Mouse (Mus musculus): ENCODE data around the gene Gm49368. TPM values are rescaled to one million over a fixed set of nuclear protein-coding genes. Genes with fewer than 3 reads are reported as not detected.
"Not testable (repeated sequence)": the region's sequence is repeated elsewhere in the genome, so short reads cannot be mapped to it uniquely, and the experiment has no call there.

Gene Gm49368
- polyA plus RNA-seq, 1 experiment, result 0.10 TPM

DNA sequence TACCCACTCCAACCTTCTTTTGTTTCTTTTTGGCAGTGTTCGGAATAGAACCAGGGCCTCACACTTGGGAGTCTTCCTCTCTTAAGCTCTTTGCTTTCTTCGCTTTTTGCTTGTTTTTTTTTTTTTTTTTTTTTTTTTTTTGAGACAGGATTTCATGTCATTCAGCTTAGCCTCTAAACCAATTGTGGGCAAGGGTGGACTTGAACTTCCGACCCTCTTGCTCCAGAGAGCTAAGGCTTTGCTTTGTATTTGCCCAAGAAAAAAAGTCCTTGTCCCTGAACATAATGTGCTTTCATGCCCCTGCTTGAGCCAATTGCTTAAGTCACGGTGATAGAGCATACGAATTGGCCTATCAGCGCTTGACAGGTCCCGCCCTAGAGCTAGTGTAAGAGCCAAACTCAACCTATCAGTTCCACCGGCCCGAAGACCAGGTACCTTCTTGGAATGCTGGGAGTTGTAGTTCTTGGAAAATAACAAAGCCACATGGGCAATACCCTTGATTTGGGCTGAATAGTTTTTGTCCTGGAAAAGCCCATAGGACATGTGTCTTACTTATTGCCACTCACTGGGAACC lies 31.0 kb upstream of the Gm49368 start:
- Histone ChIP-seq H3K27ac (ENCODE audit: insufficient read depth, low read length) (no peak overlapping the region), H3K4me1 (ENCODE audit: control insufficient read depth, insufficient read depth, low read length) (no peaks in the 10 kb centered on the region)
- TF ChIP-seq CTCF (IDR thresholded peaks at IDR 0.05; ENCODE audit: extremely low read depth, insufficient read depth, low read length) (no peak), POLR2A (IDR thresholded peaks at IDR 0.05; ENCODE audit: extremely low read depth, insufficient read depth, low read length) (no peak)

DNA sequence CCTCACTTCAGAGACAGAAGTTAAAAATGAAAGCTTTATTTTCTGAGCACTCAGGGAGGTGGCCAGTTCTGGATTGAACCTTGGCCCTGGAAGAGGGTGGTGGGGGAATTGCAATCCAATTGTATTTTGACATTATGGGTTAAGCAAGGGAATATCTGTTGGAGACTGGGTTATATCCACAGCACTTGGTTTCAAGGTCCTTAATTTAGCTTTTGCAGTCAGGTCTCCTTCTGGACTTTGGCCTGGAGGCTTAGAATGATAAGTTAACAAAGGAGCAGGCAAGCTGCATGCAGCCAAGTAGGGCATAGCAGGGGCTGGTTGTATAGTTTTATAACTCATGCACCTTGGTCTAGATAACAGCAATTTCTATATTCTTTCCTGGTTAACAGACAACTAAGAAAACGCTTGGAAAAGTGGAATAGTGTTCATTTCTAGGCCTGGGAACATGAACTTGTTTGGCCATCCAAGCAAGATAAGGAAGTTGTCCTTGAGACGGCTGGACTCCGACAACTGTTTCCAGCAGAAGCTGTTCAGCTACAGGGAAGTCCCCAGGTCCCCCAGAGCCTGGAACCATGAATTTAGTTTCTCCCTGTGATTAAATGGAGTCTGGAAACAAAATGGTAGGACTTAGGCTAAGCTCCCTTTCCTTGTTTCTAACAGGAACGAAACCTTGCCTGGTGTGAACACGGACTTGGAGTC lies 30.0 kb upstream of the Gm49368 start:
- H3K4me1 ChIP-seq (ENCODE audit: control insufficient read depth, insufficient read depth, low read length), result no peaks in the 10 kb centered on the region
- H3K27ac ChIP-seq (ENCODE audit: insufficient read depth, low read length), result no peak overlapping the region
- H3K4me3 ChIP-seq (ENCODE audit: insufficient read depth, low read length), result no peak overlapping the region
- no peak for TF ChIP-seq CTCF (IDR thresholded peaks at IDR 0.05; ENCODE audit: extremely low read depth, insufficient read depth, low read length)
- no peak for TF ChIP-seq POLR2A (IDR thresholded peaks at IDR 0.05; ENCODE audit: extremely low read depth, insufficient read depth, low read length)

More for the DNA sequence above, 31.0 kb upstream of the Gm49368 start:
- H3K4me3 ChIP-seq (ENCODE audit: insufficient read depth, low read length), result no peak overlapping the region

DNA sequence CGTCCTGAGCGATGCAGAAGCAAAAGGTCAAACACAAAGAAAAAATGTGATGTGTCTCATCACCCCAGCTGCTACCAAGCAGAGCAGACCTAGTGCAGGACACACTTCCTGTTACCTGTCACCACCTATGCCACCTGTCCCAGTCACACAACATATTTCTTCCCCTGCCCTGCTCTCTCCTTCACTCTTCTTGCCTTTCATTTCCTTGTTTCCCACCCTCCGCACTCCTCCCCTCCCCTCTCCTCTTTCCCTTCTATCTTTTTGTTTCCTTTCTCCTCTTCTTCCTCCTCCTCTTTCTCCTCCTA lies 29.5 kb upstream of the Gm49368 start:
- no peak overlapping the region for H3K4me3 ChIP-seq (ENCODE audit: insufficient read depth, low read length)
- TF ChIP-seq POLR2A (IDR thresholded peaks at IDR 0.05; ENCODE audit: extremely low read depth, insufficient read depth, low read length), result no peak
- TF ChIP-seq CTCF (IDR thresholded peaks at IDR 0.05; ENCODE audit: extremely low read depth, insufficient read depth, low read length), result no peak
- H3K4me1 ChIP-seq (ENCODE audit: control insufficient read depth, insufficient read depth, low read length), result no peaks in the 10 kb centered on the region

DNA sequence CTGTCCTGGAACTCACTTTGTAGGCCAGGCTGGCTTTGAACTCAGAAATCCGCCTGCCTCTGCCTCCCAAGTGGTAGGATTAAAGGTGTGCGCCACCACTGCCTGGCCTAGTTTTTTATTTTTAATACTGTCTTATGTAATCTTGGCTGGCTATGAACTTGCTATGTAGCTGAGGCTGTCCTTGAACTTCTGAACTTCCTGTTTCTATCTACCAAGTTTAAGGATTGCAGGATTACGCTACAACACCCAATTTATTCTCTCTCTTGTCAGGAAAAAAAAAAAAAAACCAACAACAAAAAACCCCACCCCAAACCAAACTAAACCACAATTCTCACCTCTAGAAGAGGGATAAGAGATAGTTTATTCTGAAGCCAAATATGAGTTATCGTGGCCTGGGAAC lies 28.9 kb upstream of the Gm49368 start:
- no peak overlapping the region for H3K4me3 ChIP-seq (ENCODE audit: insufficient read depth, low read length)
- H3K4me1 ChIP-seq (ENCODE audit: control insufficient read depth, insufficient read depth, low read length), result no peaks in the 10 kb centered on the region
- H3K27ac ChIP-seq (ENCODE audit: insufficient read depth, low read length), result no peak overlapping the region
- no peak for TF ChIP-seq POLR2A (IDR thresholded peaks at IDR 0.05; ENCODE audit: extremely low read depth, insufficient read depth, low read length)
- TF ChIP-seq CTCF (IDR thresholded peaks at IDR 0.05; ENCODE audit: extremely low read depth, insufficient read depth, low read length), result no peak

More for the DNA sequence above, 29.5 kb upstream of the Gm49368 start:
- no peak overlapping the region for H3K27ac ChIP-seq (ENCODE audit: insufficient read depth, low read length)

DNA sequence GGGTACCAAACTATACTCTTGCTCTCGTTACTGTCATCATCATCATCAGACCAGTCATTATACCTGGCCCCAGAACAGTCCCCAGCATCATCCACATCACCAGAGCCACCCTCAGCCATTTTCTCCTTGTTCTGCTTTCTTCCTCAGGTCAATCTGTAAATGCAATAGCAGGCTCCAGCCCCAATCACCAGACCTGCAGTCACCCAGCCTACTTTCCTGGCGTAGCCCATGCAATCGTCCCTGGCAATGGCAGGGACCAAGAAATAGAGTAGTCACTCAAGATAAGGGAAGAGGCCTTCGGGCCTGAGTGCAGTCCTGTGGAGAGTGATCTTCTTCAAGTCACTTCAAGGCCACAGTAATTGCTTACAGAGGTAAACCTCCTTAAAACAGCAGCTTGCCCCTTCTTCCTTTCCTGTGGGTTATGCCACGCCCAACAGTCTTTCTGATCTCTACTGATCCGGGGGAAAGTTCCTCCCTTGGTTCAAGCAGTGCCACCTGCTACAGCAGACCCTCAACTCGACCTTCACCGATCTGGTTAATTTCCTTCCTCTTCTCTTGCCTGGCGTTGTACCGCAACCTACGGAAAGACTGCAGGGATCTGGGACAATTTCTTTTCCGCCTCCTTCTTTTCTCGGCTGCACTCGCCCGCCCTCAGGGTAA lies 20.2 kb upstream of the Gm49368 start:
- not testable (repeated sequence) for H3K4me1 ChIP-seq (ENCODE audit: control insufficient read depth, insufficient read depth, low read length); H3K27ac ChIP-seq (ENCODE audit: insufficient read depth, low read length); H3K4me3 ChIP-seq (ENCODE audit: insufficient read depth, low read length)

DNA sequence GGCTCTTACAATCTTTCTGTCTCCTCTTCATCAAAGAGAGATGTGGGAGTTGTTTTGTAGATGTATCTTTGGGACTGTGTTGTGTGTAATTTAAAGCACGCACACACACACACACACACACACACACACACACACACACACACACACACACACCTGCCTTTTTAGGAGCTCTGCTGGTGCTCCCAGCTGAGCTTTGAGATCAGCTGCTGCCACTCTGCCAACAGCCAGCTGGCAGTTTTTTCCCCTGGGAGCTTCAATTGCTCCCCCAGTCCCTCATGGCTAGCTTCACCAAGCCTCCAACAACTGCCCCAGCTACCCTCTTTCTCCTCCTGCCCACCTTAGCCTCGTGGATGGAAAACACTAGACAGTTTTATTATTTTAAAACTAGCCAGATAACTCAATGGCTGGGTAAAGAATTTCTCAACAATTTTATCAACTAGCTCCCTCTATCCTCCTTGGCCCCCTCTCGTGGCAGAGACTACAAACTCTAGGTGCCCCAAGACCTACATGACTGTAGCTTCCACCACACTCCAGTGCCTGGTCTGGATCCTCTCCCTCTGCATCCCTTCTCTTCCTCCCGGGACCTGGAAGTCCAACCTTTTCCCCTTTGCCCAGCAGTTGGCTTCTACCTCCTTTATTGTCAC lies 18.2 kb upstream of the Gm49368 start:
- Histone ChIP-seq H3K4me3 (ENCODE audit: insufficient read depth, low read length) (no peak overlapping the region), H3K4me1 (ENCODE audit: control insufficient read depth, insufficient read depth, low read length) (no peaks in the 10 kb centered on the region), H3K27ac (ENCODE audit: insufficient read depth, low read length) (no peak overlapping the region)
- no peak for TF ChIP-seq CTCF (IDR thresholded peaks at IDR 0.05; ENCODE audit: extremely low read depth, insufficient read depth, low read length)
- TF ChIP-seq POLR2A (IDR thresholded peaks at IDR 0.05; ENCODE audit: extremely low read depth, insufficient read depth, low read length), result no peak

DNA sequence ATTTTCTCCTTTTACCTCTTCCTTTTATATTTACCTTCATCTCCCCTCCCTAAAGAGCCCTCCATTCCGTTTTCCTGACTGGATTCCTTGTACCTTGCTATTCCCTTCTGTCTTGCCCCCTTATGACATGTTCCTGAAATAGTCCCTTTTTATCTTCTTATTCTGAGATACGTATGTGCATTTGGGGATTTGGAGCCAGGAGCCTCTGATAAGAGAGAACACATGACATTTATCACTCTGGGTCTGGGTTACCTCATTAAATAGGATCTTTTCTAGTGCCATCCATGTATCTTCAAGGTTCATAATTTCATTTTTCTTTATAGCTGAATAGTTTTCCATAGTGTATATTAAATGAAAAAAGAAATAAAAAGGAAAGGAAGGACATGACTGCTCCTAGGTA lies 16.8 kb upstream of the Gm49368 start:
- no peak for TF ChIP-seq POLR2A (IDR thresholded peaks at IDR 0.05; ENCODE audit: extremely low read depth, insufficient read depth, low read length)
- no peak for TF ChIP-seq CTCF (IDR thresholded peaks at IDR 0.05; ENCODE audit: extremely low read depth, insufficient read depth, low read length)
- no peaks in the 10 kb centered on the region for H3K4me1 ChIP-seq (ENCODE audit: control insufficient read depth, insufficient read depth, low read length)
- H3K27ac ChIP-seq (ENCODE audit: insufficient read depth, low read length), result no peak overlapping the region
- no peak overlapping the region for H3K4me3 ChIP-seq (ENCODE audit: insufficient read depth, low read length)

DNA sequence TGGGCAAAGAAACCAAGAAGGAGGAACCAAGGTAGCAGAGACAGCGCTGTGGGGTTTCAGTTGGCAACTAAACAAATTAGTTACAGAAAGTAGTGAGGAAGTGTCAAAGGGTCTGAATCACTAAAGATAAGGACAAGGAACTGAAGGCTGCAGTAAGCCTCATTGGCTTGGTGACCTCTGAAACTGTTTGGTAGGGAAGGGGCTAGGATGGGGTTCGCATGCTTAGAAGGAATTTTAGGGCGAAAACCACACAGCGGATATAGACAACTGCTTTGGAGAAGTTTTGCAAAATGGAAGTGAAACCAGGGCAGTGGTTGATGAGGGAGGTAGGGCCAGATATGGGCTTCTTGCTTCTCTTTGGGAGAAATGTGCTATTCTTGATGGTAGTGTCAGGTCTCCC lies 13.7 kb upstream of the Gm49368 start:
- no peaks in the 10 kb centered on the region for H3K4me1 ChIP-seq (ENCODE audit: control insufficient read depth, insufficient read depth, low read length)
- no peak overlapping the region for H3K4me3 ChIP-seq (ENCODE audit: insufficient read depth, low read length)
- no peak for TF ChIP-seq POLR2A (IDR thresholded peaks at IDR 0.05; ENCODE audit: extremely low read depth, insufficient read depth, low read length)
- TF ChIP-seq CTCF (IDR thresholded peaks at IDR 0.05; ENCODE audit: extremely low read depth, insufficient read depth, low read length), result no peak
- H3K27ac ChIP-seq (ENCODE audit: insufficient read depth, low read length), result no peak overlapping the region

DNA sequence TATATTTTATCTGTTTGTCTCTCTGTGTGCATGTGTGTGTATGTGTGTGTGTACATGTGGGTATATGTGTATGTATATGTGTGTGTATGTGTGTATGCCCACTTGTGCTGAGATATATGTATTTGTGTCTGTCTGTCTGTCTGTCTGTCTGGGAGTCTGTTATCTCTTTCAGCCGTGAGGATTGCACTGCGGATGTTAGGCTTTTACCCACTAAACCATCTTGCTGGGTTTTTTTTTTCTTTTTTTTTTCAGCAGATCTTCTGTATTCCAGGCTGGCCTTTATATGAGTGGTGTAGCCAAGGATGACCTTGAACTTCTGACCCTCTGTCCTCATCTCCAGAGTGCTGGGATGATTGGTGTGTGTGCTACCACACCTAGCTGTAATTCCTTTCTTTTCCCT lies 13.2 kb upstream of the Gm49368 start:
- Histone ChIP-seq H3K4me1 (ENCODE audit: control insufficient read depth, insufficient read depth, low read length) (no peaks in the 10 kb centered on the region), H3K27ac (ENCODE audit: insufficient read depth, low read length) (no peak overlapping the region), H3K4me3 (ENCODE audit: insufficient read depth, low read length) (no peak overlapping the region)
- no peak for TF ChIP-seq POLR2A (IDR thresholded peaks at IDR 0.05; ENCODE audit: extremely low read depth, insufficient read depth, low read length)
- no peak for TF ChIP-seq CTCF (IDR thresholded peaks at IDR 0.05; ENCODE audit: extremely low read depth, insufficient read depth, low read length)

DNA sequence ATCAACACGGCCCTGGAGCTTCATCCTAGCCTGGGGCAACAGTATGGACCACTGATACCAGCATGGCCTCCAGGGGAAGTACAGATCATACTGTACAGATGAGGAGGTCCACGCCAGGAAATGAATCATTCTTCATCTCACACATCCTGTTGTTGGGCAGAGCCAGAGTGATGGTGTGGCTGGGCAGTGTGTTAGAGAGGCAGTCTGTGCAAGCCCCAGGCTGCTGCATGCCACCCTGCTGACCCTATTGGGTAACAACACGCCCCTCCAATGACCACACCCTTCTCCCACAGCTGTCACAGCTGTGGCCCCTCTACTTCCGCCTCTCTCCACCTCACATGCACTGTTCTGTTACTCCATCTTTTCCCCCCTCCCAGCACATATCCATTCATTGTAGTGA lies 11.7 kb upstream of the Gm49368 start:
- TF ChIP-seq POLR2A (IDR thresholded peaks at IDR 0.05; ENCODE audit: extremely low read depth, insufficient read depth, low read length), result no peak
- no peak for TF ChIP-seq CTCF (IDR thresholded peaks at IDR 0.05; ENCODE audit: extremely low read depth, insufficient read depth, low read length)
- no peak overlapping the region for H3K4me3 ChIP-seq (ENCODE audit: insufficient read depth, low read length)
- no peak overlapping the region for H3K27ac ChIP-seq (ENCODE audit: insufficient read depth, low read length)

More for the DNA sequence above, 11.7 kb upstream of the Gm49368 start:
- H3K4me1 ChIP-seq (ENCODE audit: control insufficient read depth, insufficient read depth, low read length), result no peaks in the 10 kb centered on the region
